Mouse (Mus musculus) adrenal gland, adult (tissue): Measurements from ENCODE around the gene Hexb.

ENCODE experiments used
- DNase-seq, 2 experiments: peaks; one replicate each; pipeline ENCODE4 v3.0.0; 2022 to 2023; ENCODE audit warnings: low spot score in 1 of 2; ENCODE audit not compliant: inconsistent age in 2 of 2

Hexb gene

DNA sequence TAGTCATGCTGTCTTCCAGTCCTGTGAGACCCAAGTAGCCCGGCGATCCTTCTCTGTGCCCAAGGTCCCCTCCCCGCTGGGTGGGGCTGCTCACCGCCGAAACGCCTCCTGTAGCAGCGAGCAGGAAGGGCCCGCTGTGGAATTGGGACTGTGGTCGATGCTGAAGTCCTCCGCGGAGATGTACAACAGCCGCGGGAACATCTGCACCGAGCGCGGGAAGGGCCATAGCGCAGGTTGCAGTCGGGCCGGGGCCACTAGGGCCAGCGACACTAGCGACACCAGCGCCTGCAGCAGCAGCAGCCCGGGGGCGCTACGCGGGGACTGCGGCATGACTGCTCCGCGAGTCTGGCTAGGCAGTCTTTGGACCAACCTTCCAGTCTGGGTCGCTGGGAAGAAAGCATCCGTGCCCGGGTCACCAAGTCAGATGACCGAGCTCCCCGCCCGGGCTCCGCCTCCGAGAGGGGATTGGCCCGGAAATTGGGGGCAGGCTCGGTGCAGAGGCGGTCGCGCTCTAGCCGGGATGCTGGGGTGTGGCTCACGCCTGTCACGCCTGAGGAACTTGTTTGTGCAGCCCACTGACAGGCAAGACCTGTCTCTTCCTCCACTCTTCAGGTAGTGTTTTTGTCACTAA lies at the start of gene Hexb:
Gene Hexb (minus strand): TSS at position 426 of the 631 bp plus-strand sequence.
- DNase-seq: peak; percentile 95 to 97

DNA sequence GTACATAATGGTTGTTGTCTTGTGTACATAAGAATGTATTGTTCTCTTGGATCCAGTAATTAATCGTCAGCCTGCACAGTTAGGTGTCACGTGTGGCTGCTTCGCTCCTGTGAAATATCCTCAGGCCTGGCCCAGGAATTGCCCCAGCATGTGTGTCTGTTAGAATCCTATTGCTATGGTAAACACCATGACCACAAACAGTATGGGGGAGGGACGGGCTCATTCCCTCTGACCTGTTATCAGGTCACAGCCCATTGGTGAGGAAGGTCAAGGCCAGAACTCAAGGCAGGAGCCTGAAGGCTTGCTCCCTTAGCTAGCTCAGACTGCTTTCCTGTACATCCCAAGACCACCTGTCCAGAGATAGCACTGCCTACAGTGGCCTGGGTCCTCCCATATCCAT lies 49.6 kb upstream of the Hexb start:
- DNase-seq: no peak

DNA sequence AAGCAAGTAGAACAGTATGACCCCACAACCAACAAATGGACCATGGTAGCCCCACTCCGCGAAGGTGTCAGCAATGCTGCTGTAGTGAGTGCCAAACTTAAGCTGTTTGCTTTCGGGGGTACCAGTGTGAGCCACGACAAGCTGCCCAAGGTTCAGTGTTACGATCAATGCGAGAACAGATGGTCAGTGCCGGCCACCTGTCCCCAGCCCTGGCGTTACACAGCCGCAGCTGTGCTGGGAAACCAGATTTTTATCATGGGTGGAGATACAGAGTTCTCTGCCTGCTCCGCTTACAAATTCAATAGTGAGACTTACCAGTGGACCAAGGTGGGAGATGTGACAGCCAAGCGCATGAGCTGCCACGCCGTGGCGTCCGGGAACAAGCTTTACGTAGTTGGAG lies 48.1 kb upstream of the Hexb start:
- DNase-seq: no peak

DNA sequence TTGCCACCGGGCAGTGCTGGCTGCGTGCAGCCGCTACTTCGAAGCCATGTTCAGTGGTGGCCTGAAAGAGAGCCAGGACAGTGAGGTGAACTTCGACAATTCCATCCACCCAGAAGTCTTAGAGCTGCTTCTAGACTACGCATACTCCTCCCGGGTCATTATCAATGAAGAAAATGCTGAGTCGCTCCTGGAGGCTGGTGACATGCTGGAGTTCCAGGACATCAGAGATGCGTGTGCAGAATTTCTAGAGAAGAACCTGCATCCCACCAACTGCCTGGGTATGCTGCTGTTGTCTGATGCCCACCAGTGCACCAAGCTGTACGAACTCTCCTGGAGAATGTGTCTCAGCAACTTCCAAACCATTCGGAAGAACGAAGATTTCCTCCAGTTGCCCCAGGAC lies 47.0 kb upstream of the Hexb start:
- no peak for DNase-seq

DNA sequence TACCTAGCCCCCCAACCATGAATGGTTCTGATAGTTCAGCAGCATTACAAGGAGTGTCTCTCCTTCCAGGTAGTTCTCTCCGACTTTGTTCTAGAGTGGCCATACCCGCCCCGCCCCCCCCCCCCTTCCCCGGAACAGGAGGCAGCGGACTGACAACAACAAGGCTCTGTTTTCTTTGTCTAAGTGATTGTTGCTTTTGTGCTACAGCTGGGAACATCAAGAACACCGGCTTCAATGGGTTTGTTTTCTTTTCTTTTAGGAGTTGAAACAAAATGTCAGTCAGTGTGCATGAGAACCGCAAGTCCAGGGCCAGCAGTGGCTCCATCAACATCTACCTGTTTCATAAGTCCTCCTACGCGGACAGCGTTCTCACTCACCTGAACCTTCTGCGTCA lies 46.6 kb upstream of the Hexb start:
- no peak for DNase-seq

DNA sequence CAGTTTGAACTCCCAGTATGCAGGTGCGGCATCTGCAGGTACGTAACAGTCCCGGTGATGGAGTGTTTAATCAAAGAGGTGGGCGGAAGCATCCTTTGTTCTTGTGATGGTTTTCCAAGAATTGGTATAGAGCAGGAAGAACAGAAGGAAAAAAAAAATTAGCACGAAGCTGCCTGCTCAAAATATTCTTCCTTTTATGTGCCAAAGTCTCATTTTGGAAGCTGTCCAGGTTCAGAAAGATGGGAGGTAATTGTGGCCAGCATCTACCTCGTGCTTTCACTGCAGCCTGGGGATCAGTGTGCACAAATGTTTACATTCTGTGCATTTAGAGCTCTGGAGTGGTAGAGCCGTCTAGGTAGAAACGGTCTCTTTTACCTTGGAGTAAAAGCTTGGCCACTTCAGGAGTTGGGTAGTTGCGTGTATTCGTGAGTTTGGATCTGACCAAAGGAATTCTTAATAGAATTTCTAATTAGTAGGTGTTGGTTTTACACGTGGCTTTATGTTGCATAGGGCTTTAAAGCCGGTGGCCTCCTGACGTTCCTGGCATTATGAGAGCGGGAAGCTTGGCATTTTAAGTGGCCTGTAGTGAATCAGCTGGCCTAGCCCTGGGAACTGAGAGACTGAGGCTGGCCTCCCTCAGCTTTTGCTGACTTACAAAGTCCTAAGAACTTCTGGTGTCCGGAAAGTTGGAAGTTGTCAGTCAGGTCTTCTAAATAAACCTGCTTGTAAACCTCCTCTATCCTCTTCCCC lies 46.0 kb upstream of the Hexb start:
- DNase-seq: no peak

DNA sequence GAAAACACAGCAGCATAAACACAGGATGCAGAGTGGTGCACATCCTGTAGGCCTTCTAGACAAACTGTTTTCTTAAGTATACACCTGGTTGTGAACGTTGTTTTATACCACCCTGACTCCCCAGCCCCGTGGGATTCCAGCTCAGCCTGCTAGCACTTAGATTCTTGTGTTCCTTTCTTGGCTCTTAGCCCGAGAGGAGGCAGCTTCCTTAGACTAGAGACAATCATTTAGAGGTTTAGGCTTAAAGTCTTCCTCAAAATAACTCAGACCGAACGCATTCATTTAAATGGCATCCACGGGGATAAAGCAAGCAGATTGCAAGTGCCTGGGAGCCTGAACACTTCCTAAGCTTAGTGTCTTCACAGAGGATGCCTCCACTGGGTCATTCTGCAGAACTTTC lies 44.6 kb upstream of the Hexb start:
- DNase-seq: no peak

DNA sequence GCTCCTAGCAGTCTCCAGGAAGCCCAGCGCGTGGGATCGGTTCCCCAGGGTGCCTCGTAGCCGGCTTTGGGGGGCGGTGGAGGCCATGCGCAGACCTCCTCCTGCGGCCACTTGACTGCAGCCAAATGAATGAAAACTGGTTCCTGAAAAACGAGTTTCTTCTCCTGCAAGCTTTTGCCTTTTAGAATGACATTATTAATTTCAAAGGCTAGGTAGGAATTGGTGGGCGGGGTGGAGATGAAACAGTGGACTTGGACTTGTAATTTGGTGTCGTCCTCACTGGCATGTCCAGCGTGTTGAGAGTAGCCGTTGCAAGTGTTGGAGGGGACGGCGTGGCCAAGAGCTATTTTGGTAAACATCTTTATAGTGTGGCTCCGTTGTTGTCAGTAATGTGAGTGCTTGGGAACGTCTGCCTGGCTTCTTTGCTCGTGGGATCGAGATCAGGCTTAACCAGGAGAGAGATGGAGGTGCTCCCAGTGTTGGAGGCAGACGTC lies 43.7 kb upstream of the Hexb start:
- no peak for DNase-seq

DNA sequence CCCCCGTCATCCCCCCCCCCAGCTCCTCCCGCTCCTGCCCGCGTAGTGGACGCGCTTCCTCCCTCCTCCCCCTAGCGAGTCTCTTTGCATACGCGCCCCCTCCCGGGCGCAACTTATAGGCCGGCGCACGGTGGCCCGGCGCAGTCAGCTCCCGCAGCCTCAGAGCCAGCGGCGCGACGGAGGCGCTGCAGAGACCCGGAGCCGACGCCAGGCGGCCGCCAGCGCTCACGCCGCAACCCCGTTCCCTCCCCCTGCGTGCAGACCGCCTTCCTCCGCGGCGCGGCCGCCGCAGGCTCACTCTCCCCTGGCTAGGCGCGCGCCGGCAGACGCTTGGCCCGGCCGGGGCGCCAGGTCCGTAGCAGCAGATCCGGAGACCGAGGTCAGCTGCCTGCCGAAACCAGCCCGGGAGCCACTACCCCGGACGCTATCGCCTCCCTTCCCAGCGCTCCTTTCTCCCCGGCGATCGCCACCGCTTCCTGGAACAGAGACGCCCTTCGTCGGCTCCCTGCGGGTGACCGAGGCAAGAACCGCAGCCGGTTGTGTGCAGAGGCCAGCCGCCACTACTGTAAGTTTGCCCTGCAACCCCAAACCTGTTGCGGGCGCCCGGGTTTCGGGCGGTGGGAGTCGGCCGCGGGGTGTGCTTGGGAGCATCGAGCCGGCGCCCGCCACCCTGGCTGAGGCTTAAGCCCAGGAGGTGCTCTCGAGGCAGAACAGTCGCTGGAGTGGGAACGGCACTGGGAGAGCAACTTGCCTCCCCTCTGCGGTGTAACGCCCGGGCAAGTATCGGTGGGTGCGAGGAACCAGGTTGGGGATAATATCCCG lies 43.0 kb upstream of the Hexb start, which contains the start of gene Enc1:
Gene Enc1 (plus strand): TSS at position 141 of the 822 bp plus-strand sequence.
- DNase-seq: peak; percentile 93 to 96

DNA sequence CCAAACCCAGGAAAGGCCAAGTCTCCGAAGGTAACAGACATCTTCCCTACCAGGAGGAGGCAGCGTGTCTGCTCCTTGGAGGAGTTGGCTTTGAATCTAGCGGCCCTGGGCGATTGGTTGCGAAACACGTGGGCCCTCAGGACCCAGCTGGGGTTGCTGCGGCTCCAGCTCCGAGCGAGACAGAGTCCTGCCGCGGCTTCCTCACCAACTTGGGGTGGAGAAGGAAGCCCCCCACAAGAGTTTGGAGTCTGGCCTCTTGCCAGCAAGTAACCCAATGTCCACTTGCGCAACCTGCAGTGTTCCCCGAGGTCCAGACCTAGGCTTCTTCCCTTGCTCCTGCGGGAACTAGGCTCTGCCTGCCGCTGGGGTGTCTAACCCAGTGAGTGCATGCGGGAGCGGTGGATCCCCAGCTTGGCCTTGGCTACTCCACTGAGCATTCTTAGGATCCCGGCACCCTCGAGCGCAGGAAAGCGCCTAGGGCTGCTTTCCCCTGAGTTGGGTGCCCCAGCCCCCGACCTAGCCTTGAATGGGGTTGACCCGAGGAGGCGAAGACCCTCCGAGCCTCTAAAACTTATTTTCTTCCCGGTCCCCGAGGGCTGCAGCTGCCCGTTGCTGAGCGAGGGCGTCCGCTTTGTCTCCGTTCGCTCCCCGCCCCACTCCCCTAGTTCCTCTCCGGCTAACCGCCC lies 42.3 kb upstream of the Hexb start:
- DNase-seq: peak; percentile 85 to 92

DNA sequence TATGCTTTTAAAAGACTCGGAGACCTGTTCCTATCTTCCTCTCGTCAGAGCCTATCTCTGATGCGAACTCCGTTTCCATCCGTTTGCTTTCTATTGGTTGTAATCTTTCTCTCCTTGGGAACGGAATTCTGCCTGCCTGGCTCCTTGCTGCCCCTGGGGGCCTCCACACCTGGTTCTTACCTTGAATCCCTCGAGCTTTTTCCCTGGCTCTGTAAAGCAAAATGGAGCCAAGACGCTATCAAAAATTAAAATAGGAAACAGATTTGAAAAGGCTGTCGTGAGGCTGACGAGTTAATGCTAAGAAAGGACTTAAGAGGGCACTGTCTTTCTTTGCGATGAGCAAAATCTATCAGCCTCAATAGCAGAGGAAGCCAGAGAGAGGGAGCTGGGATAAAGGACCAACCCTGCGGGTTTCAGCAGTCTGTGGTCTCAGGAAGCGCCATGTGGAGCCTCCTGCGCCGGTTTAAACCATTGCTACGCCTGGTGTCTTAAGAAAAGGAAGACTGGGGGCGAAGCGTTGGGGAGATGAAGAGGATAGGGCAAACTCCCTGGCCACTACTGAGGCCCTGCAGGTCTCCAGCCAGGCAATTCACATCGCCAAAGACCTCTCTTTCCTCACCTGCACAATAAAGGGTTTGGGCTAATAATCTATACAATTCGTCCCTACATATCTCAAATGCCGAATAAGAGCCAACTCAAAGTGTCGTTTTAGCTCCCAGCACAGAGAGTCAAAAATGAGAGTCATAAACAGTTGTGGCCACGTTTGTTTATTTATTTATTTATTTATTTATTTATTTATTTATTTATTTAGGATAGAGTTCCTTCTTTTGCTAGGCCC lies 41.4 kb upstream of the Hexb start:
- DNase-seq: peak; percentile 58 to 85

DNA sequence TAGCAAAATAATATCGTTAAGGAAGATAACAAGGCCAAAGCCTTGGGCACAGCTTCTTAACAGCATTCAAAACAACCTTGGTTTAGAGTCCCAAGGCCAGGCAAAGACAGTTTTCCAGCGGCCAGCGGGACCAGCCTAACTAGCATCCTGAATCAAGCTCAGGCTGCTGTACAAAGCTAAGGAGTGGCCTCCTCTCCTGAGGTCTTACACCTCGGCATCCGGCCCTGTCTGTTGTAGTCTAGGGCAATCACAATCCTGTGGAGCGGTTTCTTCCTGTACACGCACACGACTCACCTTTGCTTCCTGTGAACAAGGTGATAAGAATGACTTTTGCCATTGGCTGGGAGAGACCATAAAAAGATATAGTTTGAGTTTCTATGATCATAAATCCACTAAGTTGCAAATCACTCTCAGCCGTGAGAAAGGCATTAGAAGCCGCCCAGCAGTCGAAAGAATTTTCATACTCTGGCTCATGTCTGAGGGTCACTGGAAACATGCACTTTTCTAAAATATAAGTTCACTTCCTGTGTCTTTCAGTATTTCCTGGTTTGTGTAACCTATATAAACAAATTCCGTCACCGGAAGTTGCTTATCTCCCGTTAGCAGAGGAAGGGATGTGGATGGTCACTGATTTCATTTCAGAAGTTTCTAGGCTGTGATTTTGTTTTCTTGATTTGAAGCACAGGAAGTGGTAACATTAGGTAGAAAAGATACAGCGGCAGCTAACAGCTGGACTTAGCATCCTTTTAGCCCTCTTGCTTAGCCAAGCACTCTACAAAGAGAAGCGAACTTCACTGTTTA lies 40.2 kb upstream of the Hexb start:
- peak; percentile 50 to 78 for DNase-seq

DNA sequence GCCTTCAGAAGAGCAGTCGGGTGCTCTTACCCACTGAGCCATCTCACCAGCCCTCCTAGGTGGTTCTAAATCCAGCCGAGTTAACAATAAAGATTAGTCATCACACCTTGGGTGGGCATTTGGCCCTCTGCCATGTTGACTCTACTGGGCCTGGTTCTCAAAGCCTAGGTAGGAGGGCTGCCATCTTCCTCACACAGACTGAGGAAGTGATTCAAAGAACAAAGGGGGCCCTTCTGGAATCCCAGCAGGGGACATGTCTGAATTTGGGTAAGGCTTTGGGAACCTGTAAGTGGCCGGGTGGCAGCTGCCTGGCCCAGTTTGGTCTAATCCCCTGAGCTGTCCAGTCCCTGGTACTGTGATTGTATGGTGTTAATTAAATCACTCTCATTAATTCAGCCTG lies 39.5 kb upstream of the Hexb start:
- no peak for DNase-seq

DNA sequence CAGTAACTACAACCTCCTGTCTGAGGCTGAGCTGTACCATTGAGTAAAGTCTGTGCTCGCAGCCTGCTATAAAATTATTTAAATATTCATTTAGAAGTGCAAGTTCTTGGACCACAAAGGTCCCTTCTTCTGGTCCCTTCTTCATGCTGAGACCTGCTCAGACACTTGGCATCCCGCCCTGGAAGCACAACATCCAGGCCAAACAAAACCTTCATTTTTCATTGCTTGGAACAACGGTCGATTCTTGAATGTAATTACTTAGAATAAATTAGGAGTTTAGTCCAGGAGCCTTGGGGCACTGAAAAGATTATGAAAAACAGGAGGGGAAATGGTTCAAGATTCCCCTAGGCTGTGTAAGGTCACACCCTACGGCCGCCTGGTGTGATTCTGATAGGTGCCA lies 37.8 kb upstream of the Hexb start:
- no peak for DNase-seq

DNA sequence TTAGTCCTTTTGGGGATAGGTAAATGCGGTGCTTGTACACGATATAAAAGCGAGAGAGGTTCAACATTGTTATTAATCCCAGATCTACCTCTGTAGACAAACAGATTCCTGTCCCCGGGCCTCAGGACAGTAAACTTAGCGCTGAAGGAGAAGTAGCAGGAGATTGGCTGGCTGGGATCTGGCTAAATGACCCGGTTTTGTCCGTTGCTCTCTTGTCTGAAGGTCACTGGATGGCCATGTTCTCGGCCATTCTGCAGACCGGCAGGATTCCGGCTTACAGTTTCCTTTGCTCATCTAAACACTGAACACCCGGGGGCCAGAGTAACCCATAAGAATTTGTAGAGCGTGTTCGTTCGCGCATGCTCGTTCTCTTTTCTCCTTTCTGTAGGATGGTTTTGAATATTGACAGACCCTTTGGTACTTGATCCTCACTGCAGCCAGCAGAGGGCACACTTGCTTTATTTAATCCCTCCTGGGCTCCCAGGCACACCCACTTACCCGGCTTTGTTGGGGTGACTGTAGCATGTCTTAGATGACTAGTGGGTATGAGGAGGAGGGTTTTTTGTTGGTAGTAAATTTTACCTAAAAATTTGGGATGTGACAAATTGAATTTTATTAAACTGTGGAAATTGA lies 36.7 kb upstream of the Hexb start:
- peak; percentile 81 to 95 for DNase-seq

DNA sequence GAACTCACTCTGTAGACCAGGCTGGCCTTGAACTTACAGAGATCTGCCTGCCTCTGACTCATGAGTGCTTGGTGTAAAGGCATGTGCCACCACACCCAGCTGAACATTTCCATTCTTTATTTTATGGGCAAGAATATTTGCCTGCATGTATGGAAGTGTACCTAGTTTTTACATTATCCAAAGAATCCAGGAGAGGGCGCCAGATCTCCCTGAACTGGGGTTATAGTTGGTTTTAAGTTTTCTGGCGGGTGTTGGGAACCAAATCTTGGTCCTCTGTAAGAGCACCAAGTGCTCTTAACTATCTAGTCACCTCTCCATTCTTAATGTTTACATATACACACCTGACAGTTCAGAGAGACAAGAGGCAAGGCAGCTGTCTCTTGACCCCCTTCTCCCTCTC lies 34.9 kb upstream of the Hexb start:
- DNase-seq: peak in 1 of 2 experiments; percentile 32

DNA sequence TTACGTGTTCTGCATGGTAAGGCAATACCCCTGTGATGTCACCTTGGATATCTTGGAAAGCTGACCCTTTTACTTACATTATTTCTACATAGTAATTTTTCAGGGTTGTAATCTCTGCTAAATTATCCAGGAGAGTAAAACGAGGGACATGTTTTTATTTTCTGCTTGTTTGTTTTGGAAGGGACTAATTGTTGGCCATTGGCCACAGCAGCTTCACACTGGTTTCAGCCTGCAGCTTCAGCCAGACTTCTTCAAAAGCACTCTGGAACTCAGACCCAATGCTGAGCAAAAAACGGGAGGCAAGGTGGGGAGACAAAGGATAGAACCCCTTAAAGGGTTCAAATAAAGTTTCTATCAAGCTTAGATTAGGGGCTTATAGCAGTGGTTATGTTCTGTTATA lies 31.9 kb upstream of the Hexb start:
- no peak for DNase-seq

DNA sequence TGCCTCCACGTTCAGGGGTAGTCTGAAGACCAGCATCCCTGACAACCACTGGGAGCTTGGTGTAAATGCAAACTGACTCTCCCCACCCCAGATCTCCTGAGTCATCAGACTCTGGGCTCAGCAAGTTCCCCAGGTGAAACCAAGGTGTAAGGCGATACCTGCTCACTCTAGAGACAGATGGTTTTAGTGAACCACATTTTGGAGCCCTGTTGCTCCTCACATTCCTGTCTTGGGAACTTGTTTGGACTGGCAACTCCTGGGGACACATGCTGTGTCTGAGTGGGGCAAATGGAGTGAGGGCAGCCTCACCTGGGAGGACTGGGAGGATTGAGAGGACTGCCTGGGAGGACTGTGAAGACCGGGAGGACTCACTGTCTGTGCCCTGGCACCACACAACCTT lies 29.6 kb upstream of the Hexb start:
- no peak for DNase-seq

DNA sequence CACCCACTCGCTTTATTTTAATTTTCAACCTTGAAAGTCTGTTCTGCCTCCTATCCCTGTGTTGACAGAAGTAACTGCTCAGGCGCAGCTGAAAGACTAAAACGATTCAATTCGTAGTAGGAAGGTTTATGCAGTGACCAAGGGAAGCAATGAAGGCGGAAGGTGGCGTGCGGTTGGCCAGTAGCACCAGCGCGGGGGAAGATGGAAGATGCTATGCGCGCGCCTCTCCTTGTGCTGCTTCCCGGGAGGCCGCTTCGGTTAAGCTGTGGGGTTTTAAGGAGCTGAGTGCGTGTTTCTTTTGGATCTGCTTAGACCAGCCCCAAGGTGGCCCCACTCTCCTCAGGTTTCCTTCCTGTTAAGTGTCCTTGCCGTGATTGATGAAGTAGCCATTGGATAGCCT lies 27.0 kb upstream of the Hexb start:
- DNase-seq: no peak
